Mouse (Mus musculus): ENCODE data around the gene Casz1. TPM values are rescaled to one million over a fixed set of nuclear protein-coding genes. Genes with fewer than 3 reads are reported as not detected.

Casz1 gene
- polyA plus RNA-seq, 2 experiments = 5.5 to 7.4 TPM

DNA sequence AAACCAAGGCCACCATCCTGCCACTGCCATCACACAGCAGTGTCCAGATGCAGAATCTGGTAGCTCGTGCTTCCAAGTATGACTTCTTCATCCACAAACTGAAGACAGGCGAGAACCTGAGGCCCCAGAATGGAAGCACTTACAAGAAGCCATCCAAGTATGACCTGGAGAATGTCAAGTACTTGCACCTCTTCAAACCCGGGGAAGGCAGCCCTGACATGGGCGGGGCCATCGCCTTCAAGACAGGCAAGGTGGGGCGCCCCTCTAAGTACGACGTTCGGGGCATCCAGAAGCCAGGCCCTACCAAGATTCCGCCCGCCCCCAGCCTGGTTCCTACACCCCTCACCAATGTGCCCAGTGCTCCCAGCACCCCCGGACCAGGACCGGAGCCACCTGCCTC, 128.9 kb downstream of the Casz1 start:
- Histone ChIP-seq H3K4me2 (replicated peaks; ENCODE audit: low read depth, low read length, severe bottlenecking) (no peak overlapping the region), H3K36me3 (ENCODE audit: control insufficient read depth, insufficient read depth, low read length) (no peaks in the 10 kb centered on the region), H3K9me3 (ENCODE audit: control insufficient read depth, low read length) (no peaks in the 10 kb centered on the region), H3K4me3 (replicated peaks; ENCODE audit: low read length) (no peak overlapping the region), H3K4me1 (ENCODE audit: control insufficient read depth, insufficient read depth, low read length) (peaks cover 9% of the 10 kb centered on the region; the same call in 1 of the 2 replicates), H3K27ac (replicated peaks; ENCODE audit: low read depth, low read length) (no peak overlapping the region), H3K9ac (ENCODE audit: low read depth, low read length, severe bottlenecking) (no peak overlapping the region), H3K27me3 (ENCODE audit: control insufficient read depth, insufficient read depth, low read length) (no peaks in the 10 kb centered on the region)
- no peak for ATAC-seq (ENCODE audit: low FRiP score, low read depth)
- TF ChIP-seq POLR2A (IDR thresholded peaks at IDR 0.05; ENCODE audit: borderline replicate concordance, extremely low read depth, insufficient read depth, insufficient read length) = no peak
- DNase-seq (ENCODE audit: low spot score) = no peak
- WGBS = 90% methylated on average over 13 of the region's 13 CpGs

DNA sequence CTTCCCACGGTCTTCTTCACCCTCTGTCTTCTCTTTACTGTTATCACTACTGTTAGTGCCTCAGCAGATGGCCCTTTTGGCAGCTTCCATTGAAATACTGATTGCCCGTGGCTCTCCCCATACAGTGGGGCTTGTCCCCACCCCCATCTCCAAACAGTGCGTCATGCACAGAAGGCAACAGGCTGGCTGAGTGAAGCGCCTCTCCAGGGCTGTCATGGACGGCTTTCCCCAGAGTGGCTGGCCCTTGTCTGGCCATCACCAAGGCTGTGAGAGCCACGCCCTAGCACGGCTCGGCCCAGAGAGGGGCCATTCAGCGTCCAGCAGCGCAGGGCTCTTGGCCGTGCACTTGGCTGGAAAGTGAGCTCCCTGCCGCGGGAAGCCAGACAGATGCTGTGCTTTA, 131.0 kb downstream of the Casz1 start:
- no peak overlapping the region for H3K9ac ChIP-seq (ENCODE audit: low read depth, low read length, severe bottlenecking)
- ATAC-seq (ENCODE audit: low FRiP score, low read depth) (peak; percentile 14; the same call in 1 of the 2 replicates), DNase-seq (ENCODE audit: low spot score) (no peak)
- H3K36me3 ChIP-seq (ENCODE audit: control insufficient read depth, insufficient read depth, low read length) = no peaks in the 10 kb centered on the region
- no peaks in the 10 kb centered on the region for H3K9me3 ChIP-seq (ENCODE audit: control insufficient read depth, low read length)
- peaks cover 9% of the 10 kb centered on the region; the same call in 1 of the 2 replicates for H3K4me1 ChIP-seq (ENCODE audit: control insufficient read depth, insufficient read depth, low read length)
- 22% methylated on average over 13 of the region's 13 CpGs for WGBS
- TF ChIP-seq POLR2A (IDR thresholded peaks at IDR 0.05; ENCODE audit: borderline replicate concordance, extremely low read depth, insufficient read depth, insufficient read length) = no peak
- no peak overlapping the region for H3K4me3 ChIP-seq (replicated peaks; ENCODE audit: low read length)
- H3K4me2 ChIP-seq (replicated peaks; ENCODE audit: low read depth, low read length, severe bottlenecking) = no peak overlapping the region
- no peak overlapping the region for H3K27ac ChIP-seq (replicated peaks; ENCODE audit: low read depth, low read length)
- no peaks in the 10 kb centered on the region for H3K27me3 ChIP-seq (ENCODE audit: control insufficient read depth, insufficient read depth, low read length)

DNA sequence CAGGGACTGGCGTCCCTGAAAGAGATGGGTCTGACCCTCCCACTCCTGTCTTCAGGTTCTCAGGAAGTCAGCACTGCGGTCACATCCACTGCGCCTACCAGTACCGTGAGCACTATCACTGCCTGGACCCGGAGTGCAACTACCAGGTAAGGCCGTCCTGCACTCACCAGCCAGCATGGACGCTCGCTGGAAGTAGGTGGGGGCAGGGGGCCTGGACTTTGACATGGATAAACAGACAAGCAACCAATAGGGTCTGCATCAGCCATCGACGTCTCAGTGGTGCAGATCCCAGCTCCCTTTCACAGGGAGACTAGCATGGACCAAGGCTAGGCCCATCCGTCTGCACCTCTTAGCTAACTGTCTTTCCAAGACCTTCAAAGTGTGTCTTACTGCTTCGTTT, 131.9 kb downstream of the Casz1 start:
- H3K27me3 ChIP-seq (ENCODE audit: control insufficient read depth, insufficient read depth, low read length) = no peaks in the 10 kb centered on the region

DNA sequence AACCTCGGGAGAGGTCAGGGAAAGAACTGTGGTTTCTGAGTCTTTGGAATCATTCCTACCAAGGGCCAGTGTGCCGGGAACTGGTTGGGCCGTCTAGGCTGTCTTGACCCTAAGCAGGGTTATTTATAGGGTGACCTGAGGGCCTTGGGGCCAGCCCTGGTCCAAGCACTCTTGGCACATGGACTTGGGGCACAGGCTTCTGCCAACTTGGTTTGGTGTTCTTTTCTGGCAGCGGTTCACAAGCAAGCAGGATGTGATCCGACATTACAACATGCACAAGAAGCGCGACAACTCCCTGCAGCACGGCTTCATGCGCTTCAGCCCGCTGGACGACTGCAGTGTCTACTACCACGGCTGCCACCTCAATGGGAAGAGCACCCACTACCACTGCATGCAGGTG, 132.5 kb downstream of the Casz1 start:
- DNase-seq (ENCODE audit: low spot score) (no peak), ATAC-seq (ENCODE audit: low FRiP score, low read depth) (no peak)
- 87% methylated on average over 12 of the region's 12 CpGs for WGBS
- Histone ChIP-seq H3K27me3 (ENCODE audit: control insufficient read depth, insufficient read depth, low read length) (no peaks in the 10 kb centered on the region), H3K27ac (replicated peaks; ENCODE audit: low read depth, low read length) (no peak overlapping the region), H3K4me2 (replicated peaks; ENCODE audit: low read depth, low read length, severe bottlenecking) (no peak overlapping the region), H3K4me1 (ENCODE audit: control insufficient read depth, insufficient read depth, low read length) (peaks cover 12% of the 10 kb centered on the region), H3K4me3 (replicated peaks; ENCODE audit: low read length) (no peak overlapping the region), H3K9ac (ENCODE audit: low read depth, low read length, severe bottlenecking) (no peak overlapping the region), H3K36me3 (ENCODE audit: control insufficient read depth, insufficient read depth, low read length) (no peaks in the 10 kb centered on the region), H3K9me3 (ENCODE audit: control insufficient read depth, low read length) (no peaks in the 10 kb centered on the region)
- no peak for TF ChIP-seq POLR2A (IDR thresholded peaks at IDR 0.05; ENCODE audit: borderline replicate concordance, extremely low read depth, insufficient read depth, insufficient read length)

More for the DNA sequence above, 131.9 kb downstream of the Casz1 start:
- TF ChIP-seq POLR2A (IDR thresholded peaks at IDR 0.05; ENCODE audit: borderline replicate concordance, extremely low read depth, insufficient read depth, insufficient read length) = no peak
- Histone ChIP-seq H3K4me3 (replicated peaks; ENCODE audit: low read length) (no peak overlapping the region), H3K27ac (replicated peaks; ENCODE audit: low read depth, low read length) (no peak overlapping the region), H3K9ac (ENCODE audit: low read depth, low read length, severe bottlenecking) (no peak overlapping the region), H3K9me3 (ENCODE audit: control insufficient read depth, low read length) (no peaks in the 10 kb centered on the region), H3K4me2 (replicated peaks; ENCODE audit: low read depth, low read length, severe bottlenecking) (no peak overlapping the region), H3K4me1 (ENCODE audit: control insufficient read depth, insufficient read depth, low read length) (peaks cover 12% of the 10 kb centered on the region), H3K36me3 (ENCODE audit: control insufficient read depth, insufficient read depth, low read length) (no peaks in the 10 kb centered on the region)
- ATAC-seq (ENCODE audit: low FRiP score, low read depth) (no peak), DNase-seq (ENCODE audit: low spot score) (no peak)
- 87% methylated on average over 12 of the region's 12 CpGs for WGBS

DNA sequence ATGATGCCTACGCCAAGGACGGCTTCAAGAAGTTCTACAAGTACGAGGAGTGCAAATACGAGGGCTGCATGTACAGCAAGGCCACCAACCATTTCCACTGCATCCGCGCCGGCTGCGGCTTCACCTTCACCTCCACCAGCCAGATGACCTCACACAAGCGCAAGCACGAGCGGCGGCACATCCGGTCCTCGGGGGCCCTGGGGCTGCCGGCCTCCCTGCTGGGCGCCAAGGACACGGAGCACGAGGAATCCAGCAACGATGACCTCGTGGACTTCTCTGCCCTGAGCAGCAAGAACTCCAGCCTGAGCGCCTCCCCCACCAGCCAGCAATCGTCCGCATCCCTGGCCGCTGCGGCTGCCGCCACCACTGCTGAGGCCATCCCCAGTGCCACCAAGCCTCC, 134.3 kb downstream of the Casz1 start:
- no peaks in the 10 kb centered on the region for H3K9me3 ChIP-seq (ENCODE audit: control insufficient read depth, low read length)
- H3K4me2 ChIP-seq (replicated peaks; ENCODE audit: low read depth, low read length, severe bottlenecking) = no peak overlapping the region
- TF ChIP-seq POLR2A (IDR thresholded peaks at IDR 0.05; ENCODE audit: borderline replicate concordance, extremely low read depth, insufficient read depth, insufficient read length) = no peak
- no peak for DNase-seq (ENCODE audit: low spot score)
- H3K4me1 ChIP-seq (ENCODE audit: control insufficient read depth, insufficient read depth, low read length) = peaks cover 12% of the 10 kb centered on the region
- no peak overlapping the region for H3K9ac ChIP-seq (ENCODE audit: low read depth, low read length, severe bottlenecking)
- H3K27me3 ChIP-seq (ENCODE audit: control insufficient read depth, insufficient read depth, low read length) = no peaks in the 10 kb centered on the region
- WGBS = 87% methylated on average over 26 of the region's 26 CpGs
- no peak overlapping the region for H3K27ac ChIP-seq (replicated peaks; ENCODE audit: low read depth, low read length)
- H3K36me3 ChIP-seq (ENCODE audit: control insufficient read depth, insufficient read depth, low read length) = no peaks in the 10 kb centered on the region
- H3K4me3 ChIP-seq (replicated peaks; ENCODE audit: low read length) = no peak overlapping the region
- no peak for ATAC-seq (ENCODE audit: low FRiP score, low read depth)

Measured in limb, embryonic 14.5 days (tissue).